Mouse (Mus musculus): ENCODE measurements around the gene Bmpr1b.

DNA sequence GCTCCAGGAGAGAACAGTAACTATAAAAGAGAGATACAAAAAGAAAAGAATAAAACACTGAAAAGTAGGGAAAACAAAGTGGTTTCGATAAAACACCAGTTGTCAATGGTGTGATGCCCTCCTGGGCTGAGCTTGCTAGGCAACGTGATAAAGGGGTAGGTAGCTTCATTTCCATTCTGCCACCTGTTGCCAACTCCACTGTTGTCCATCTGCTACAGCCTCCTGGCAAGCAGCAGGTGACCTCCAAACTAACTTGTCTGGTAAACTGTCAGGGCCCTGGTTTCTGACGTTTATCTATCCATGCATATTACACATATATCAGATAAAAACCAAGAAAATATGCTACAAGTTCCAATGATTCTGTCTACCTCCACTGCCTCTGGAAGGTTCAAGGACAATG, 359.6 kb downstream of the Bmpr1b start:
- TF ChIP-seq CTCF (IDR thresholded peaks at IDR 0.05; ENCODE audit: insufficient read depth, low read length) (no peak), POLR2A (IDR thresholded peaks at IDR 0.05; ENCODE audit: borderline replicate concordance, extremely low read depth, low read depth, low read length) (no peak)

Measured in lung, adult 2 months (tissue).